Mouse (Mus musculus): Measurements from ENCODE around the gene Tmem198b. TPM values are rescaled to one million over a fixed set of nuclear protein-coding genes. Genes with fewer than 3 reads are reported as not detected.
"Not testable (repeated sequence)": the region's sequence is repeated elsewhere in the genome, so short reads cannot be mapped to it uniquely, and the experiment has no call there.

Tmem198b gene
- polyA plus RNA-seq, 1 experiment = 8.3 TPM

GRCm38 (mm10) chr10:128837400-128837799 lies 33.2 kb upstream of the Tmem198b start:
- H3K4me1 ChIP-seq (ENCODE audit: control insufficient read depth, insufficient read depth, low read length) = no peaks in the 10 kb centered on the region
- TF ChIP-seq POLR2A (IDR thresholded peaks at IDR 0.05; ENCODE audit: borderline replicate concordance, control insufficient read depth, low read depth, low read length) = no peak
- no peak for TF ChIP-seq CTCF (IDR thresholded peaks at IDR 0.05; ENCODE audit: control insufficient read depth, insufficient read depth, low read length)

GRCm38 (mm10) chr10:128823821-128824220 lies 19.7 kb upstream of the Tmem198b start:
- WGBS = 82% methylated on average over 9 of the region's 9 CpGs
- Histone ChIP-seq H3K4me1 (ENCODE audit: control insufficient read depth, insufficient read depth, low read length) (no peaks in the 10 kb centered on the region; the same call in 1 of the 2 replicates), H3K4me3 (replicated peaks; ENCODE audit: control insufficient read depth, low read depth, low read length) (no peak overlapping the region), H3K27ac (ENCODE audit: control insufficient read depth, insufficient read depth, low read depth, low read length, poor library complexity) (no peak overlapping the region)
- no peak for TF ChIP-seq CTCF (IDR thresholded peaks at IDR 0.05; ENCODE audit: control insufficient read depth, insufficient read depth, low read length)
- TF ChIP-seq POLR2A (IDR thresholded peaks at IDR 0.05; ENCODE audit: borderline replicate concordance, control insufficient read depth, low read depth, low read length) = no peak

More at GRCm38 (mm10) chr10:128837400-128837799, 33.2 kb upstream of the Tmem198b start:
- Histone ChIP-seq H3K27ac (ENCODE audit: control insufficient read depth, insufficient read depth, low read depth, low read length, poor library complexity) (no peak overlapping the region), H3K4me3 (replicated peaks; ENCODE audit: control insufficient read depth, low read depth, low read length) (no peak overlapping the region)

DNA sequence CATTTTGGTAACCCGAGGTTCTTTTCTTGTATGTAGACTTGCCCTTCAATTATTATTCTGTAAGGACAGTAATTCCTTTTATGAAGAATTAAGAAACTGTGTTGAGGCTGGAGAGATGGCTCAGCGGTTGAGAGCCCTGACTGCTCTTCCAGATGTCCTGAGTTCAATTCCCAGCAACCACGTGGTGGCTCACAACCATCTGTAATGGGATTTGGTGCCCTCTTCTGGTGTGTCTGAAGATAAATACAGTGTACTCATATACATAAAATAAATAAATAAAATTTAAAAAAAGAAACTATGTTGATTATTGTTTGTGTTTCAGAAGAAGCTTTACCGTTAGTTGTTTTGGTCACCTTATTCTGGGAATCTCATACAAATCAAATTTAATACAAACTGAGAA lies 18.9 kb upstream of the Tmem198b start:
- peak overlapping the region; percentile 7 for H3K4me3 ChIP-seq (replicated peaks; ENCODE audit: control insufficient read depth, low read depth, low read length)
- WGBS = 71% methylated on average over 4 of the region's 4 CpGs
- not testable (repeated sequence) for H3K27ac ChIP-seq (ENCODE audit: control insufficient read depth, insufficient read depth, low read depth, low read length, poor library complexity); H3K4me1 ChIP-seq (ENCODE audit: control insufficient read depth, insufficient read depth, low read length)

GRCm38 (mm10) chr10:128822135-128822534 lies 18.0 kb upstream of the Tmem198b start:
- WGBS = 2% methylated on average over 13 of the region's 13 CpGs
- no peak overlapping the region for H3K27ac ChIP-seq (ENCODE audit: control insufficient read depth, insufficient read depth, low read depth, low read length, poor library complexity)
- H3K4me1 ChIP-seq (ENCODE audit: control insufficient read depth, insufficient read depth, low read length) = no peaks in the 10 kb centered on the region; the same call in 1 of the 2 replicates
- TF ChIP-seq POLR2A (IDR thresholded peaks at IDR 0.05; ENCODE audit: borderline replicate concordance, control insufficient read depth, low read depth, low read length) (no peak), CTCF (IDR thresholded peaks at IDR 0.05; ENCODE audit: control insufficient read depth, insufficient read depth, low read length) (no peak)
- peak overlapping the region; percentile 92 for H3K4me3 ChIP-seq (replicated peaks; ENCODE audit: control insufficient read depth, low read depth, low read length)

DNA sequence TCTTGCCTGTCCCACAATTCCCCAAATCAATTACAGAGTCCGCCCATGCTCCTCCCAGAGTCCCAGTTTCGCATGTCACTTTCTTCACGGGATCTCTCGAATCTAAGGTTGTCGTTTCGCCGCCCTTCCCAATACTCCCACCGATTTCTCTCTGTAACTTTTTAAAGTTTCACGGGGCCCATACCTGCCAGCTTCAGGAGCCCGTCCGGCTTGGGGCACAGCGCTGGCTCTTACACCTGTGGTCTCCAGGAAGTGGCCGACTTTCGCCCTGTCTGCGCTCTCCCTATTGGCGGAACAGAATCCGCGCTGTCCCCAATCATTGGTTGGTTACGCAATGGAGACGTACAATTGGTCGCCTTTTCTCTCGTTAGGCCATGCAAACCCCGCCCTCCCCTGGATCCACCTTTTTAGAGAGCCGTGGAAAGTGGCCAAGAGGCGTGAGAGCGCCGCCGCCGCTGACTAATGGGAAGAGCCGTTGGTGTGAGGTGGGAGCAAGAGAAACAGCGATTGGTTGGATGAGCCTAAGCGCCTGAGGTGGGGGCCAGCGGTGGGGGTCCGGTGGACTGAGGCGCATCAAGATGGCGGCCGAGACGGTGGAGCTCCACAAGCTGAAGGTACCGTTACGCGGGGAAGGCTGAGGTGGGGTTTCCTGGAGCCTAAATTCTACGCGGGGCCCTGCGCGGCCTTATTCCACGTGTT lies 17.3 kb upstream of the Tmem198b start, which contains the start of gene Ormdl2:
TSS of gene Ormdl2 (minus strand) at position 288 of the 699 bp plus-strand sequence.
- Histone ChIP-seq H3K27ac (ENCODE audit: control insufficient read depth, insufficient read depth, low read depth, low read length, poor library complexity) (peak within 1 kb of the TSS; percentile 16; the same call in 1 of the 2 replicates), H3K4me3 (replicated peaks; ENCODE audit: control insufficient read depth, low read depth, low read length) (peak within 1 kb of the TSS; percentile 92), H3K4me1 (ENCODE audit: control insufficient read depth, insufficient read depth, low read length) (no peaks in the 10 kb centered on the region; the same call in 1 of the 2 replicates)
- WGBS = under 1% methylated on average over 46 of the region's 46 CpGs
- peak; percentile 56; the same call in 1 of the 2 replicates for TF ChIP-seq POLR2A (IDR thresholded peaks at IDR 0.05; ENCODE audit: borderline replicate concordance, control insufficient read depth, low read depth, low read length)
- no peak for TF ChIP-seq CTCF (IDR thresholded peaks at IDR 0.05; ENCODE audit: control insufficient read depth, insufficient read depth, low read length)

- no peak for TF ChIP-seq POLR2A (IDR thresholded peaks at IDR 0.05; ENCODE audit: borderline replicate concordance, control insufficient read depth, low read depth, low read length)
- TF ChIP-seq CTCF (IDR thresholded peaks at IDR 0.05; ENCODE audit: control insufficient read depth, insufficient read depth, low read length) = no peak
- Histone ChIP-seq H3K4me1 (ENCODE audit: control insufficient read depth, insufficient read depth, low read length) (no peaks in the 10 kb centered on the region; the same call in 1 of the 2 replicates), H3K27ac (ENCODE audit: control insufficient read depth, insufficient read depth, low read depth, low read length, poor library complexity) (no peak overlapping the region), H3K4me3 (replicated peaks; ENCODE audit: control insufficient read depth, low read depth, low read length) (no peak overlapping the region)
- 89% methylated on average over 4 of the region's 4 CpGs for WGBS
Observed at GRCm38 (mm10) chr10:128820217-128820616, 16.0 kb upstream of the Tmem198b start.

- H3K4me3 ChIP-seq (replicated peaks; ENCODE audit: control insufficient read depth, low read depth, low read length) = no peak within 1 kb of the TSS
- H3K27ac ChIP-seq (ENCODE audit: control insufficient read depth, insufficient read depth, low read depth, low read length, poor library complexity) = no peak within 1 kb of the TSS
- TF ChIP-seq CTCF (IDR thresholded peaks at IDR 0.05; ENCODE audit: control insufficient read depth, insufficient read depth, low read length) (no peak), POLR2A (IDR thresholded peaks at IDR 0.05; ENCODE audit: borderline replicate concordance, control insufficient read depth, low read depth, low read length) (no peak)
- H3K4me1 ChIP-seq (ENCODE audit: control insufficient read depth, insufficient read depth, low read length) = no peaks in the 10 kb centered on the region; the same call in 1 of the 2 replicates
- 86% methylated on average over 13 of the region's 13 CpGs for WGBS
Observed at GRCm38 (mm10) chr10:128817033-128817432, 12.9 kb upstream of the Tmem198b start, which contains the start of gene Sarnp. Gene Sarnp, plus strand, starts transcription at chr10:128817333.

DNA sequence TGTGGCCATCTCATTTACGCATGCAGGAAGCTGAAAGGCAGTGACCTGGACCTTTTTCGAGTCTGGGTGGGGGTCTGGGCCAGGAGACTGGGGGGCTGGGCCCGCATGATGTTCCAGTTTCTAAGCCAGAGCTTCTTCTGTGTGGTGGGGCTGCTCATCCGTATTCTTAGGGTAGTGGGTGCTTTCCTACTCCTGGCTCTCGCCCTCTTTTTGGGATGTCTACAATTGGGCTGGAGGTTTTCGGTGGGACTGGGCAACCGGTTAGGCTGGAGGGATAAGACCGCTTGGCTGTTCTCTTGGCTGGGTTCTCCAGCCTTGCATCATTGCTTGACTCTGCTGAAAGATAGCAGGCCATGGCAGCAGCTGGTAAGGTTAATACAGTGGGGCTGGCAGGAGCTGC lies 2.8 kb upstream of the Tmem198b start:
- H3K4me3 ChIP-seq (replicated peaks; ENCODE audit: control insufficient read depth, low read depth, low read length) = peak overlapping the region; percentile 34
- H3K27ac ChIP-seq (ENCODE audit: control insufficient read depth, insufficient read depth, low read depth, low read length, poor library complexity) = no peak overlapping the region; the same call in 1 of the 2 replicates
- 70% methylated on average over 8 of the region's 8 CpGs for WGBS
- peaks cover 4% of the 10 kb centered on the region; the same call in 1 of the 2 replicates for H3K4me1 ChIP-seq (ENCODE audit: control insufficient read depth, insufficient read depth, low read length)
- TF ChIP-seq CTCF (IDR thresholded peaks at IDR 0.05; ENCODE audit: control insufficient read depth, insufficient read depth, low read length) = no peak
- TF ChIP-seq POLR2A (IDR thresholded peaks at IDR 0.05; ENCODE audit: borderline replicate concordance, control insufficient read depth, low read depth, low read length) = no peak

All from bone marrow, adult 2 months (tissue).